Mouse (Mus musculus) adrenal gland, postnatal 10 days (tissue): ENCODE measurements around the gene Mpig6b. TPM values are rescaled to one million over a fixed set of nuclear protein-coding genes. Genes with fewer than 3 reads are reported as not detected.
A peak's percentile ranks its signal among the peaks of the same experiment; 100 is the strongest.

Experiments
- DNase-seq: peaks from one replicate; pipeline ENCODE4 v3.0.0; 2021; ENCODE audit warnings: mixed read lengths
- total RNA-seq, 2 experiments: library from RNA; stranded (reverse); gene quantifications; 2 replicates each; pipeline ENCODE4 v1.2.3; 2021

Gene Mpig6b
- total RNA-seq, 2 experiments from 2014 or later = 0.24 to 0.30 TPM

DNA sequence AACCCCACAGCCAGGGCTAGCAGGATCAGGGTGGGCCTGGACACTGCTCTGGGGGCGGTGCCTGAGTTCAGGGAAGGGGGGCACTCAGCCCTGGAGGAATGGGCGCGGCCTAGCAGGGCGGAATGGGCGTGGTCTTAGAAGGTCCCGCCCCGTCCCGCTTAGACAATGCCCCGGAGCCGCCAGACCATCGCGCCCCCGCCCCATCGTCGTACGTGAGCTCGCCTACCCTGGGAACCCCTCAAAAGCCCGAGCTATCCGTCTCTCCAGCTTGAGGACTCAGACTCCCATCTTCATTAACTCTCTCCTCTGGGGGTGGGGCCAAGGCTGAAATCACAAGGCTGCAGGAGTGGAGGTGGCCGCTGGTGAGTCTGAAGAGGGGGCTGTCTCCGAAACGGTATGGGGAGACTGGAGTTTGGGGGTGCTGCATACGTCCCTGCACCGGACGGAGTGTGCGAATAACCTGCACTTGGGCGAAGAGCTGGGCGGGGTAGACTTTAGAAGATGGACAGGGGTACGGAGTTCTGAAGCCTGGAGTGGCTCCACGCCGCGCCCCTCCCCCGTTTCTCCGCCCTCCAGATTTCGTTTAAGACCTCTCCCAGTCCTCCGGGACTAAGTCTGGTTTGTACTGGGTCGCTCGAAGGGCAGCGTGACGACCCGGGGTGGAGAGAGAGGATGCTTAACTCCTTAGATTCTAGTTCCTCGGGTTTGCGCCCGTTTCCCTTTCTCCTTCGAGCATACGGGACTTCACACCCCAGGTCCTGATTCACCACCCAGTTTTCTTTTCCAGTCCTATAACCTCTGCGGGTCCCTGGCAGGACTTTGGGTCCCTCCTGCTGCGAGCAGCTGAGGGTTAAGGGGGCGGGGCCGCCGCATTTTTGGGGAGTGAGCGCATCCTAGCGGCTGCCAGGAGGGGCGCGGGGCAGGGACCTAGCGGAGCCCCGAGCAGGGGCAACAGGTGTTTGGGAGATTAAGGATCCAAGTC lies 6.8 kb downstream of the Mpig6b start, which contains the start of gene Ddah2:
Gene Ddah2, plus strand, starts transcription at position 125 of the 982 bp plus-strand sequence.
- DNase-seq = peak; percentile 92

DNA sequence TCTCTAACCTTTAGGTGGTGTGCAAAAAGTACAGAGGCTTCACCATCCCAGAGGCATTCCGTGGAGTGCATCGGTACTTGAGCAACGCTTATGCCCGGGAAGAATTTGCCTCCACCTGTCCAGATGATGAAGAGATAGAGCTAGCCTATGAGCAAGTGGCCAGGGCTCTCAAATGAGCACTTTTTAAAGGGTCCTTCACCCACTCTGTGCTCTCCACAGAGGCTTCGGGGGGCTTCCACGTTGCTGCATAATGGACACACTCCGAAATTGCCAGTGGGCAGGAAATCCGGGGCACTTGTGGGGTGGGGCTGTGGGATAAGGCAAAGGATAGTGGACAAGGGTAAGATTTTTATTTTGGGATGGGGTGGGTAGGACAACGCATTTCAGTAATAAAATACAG lies 7.7 kb downstream of the Mpig6b start:
- no peak for DNase-seq

DNA sequence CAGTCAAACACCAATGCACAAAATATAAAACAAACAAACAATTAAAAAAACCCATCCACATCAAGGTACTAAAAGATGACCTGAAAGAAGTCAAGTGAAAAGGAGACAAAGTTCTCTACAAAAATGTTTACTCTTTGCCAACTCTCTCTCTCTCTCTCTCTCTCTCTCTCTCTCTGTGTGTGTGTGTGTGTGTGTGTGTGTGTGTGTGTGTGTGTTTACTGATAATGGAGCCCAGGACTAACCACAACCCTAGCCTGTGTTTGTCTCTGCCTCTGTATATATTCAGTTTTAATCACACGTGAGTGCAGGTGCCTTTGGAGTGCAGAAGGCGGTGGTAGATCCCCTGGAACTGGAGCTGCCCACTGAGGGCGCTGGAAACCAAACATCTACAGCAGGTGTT lies 8.9 kb downstream of the Mpig6b start:
- no peak for DNase-seq

DNA sequence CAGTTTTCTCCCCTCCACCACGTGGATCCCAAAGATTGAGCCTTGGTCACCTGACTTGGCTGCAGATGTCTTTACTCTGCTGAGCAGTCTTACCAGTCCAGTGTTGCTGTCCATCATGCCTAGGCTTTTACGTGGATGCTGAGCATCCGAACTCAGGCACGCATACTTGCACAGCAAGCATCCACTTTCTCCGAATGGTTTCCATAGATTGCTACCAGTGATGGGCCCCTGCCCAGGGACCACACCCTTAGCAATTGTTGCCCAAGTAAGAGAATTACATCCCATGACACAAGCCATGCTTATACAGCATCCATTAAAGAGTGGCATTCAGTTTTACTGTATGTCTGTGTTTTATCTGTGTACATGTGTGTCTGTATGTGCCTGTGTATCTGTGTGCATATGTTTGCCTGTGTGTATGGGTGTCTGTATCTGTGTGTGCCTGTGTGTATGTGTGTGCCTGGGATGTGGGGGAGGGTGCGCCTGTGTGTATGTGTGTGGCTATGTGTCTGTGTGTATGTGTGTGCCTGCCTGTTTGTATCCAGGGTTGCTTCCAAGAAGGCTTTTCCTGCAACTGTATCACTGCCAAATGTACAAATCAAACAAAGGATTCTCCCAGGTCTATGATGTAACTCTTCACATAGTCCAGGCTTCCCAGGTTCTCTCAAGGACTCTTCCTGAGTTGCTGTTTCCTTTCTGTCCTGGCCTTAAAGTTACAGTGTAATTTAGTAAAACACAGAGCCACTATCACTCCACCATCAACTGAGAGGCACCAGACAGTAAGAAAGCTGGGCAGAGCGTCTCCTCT lies 10.1 kb downstream of the Mpig6b start:
- DNase-seq = no peak

DNA sequence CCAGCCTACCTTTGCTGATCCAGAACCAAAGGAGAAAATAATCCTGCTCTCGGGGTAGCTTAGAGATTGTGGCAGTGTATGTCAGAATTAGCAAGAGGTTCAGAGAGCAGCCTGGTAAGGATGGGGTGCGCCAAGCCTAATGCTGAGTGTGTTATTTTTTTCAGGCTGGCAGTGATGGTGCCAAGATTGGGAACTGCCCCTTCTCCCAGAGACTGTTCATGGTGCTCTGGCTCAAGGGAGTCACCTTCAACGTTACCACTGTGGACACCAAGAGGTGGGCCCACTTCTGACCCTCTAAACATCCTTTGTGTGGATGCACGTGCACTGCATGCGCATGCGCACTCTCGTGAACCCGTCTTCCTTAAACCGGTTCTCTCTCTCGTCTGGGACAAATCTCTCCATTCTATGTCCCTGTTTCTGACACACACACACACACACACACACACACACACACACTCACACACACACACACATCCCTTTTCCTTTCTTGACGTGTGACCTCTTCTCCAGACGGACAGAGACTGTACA lies 13.6 kb downstream of the Mpig6b start:
- DNase-seq = no peak

DNA sequence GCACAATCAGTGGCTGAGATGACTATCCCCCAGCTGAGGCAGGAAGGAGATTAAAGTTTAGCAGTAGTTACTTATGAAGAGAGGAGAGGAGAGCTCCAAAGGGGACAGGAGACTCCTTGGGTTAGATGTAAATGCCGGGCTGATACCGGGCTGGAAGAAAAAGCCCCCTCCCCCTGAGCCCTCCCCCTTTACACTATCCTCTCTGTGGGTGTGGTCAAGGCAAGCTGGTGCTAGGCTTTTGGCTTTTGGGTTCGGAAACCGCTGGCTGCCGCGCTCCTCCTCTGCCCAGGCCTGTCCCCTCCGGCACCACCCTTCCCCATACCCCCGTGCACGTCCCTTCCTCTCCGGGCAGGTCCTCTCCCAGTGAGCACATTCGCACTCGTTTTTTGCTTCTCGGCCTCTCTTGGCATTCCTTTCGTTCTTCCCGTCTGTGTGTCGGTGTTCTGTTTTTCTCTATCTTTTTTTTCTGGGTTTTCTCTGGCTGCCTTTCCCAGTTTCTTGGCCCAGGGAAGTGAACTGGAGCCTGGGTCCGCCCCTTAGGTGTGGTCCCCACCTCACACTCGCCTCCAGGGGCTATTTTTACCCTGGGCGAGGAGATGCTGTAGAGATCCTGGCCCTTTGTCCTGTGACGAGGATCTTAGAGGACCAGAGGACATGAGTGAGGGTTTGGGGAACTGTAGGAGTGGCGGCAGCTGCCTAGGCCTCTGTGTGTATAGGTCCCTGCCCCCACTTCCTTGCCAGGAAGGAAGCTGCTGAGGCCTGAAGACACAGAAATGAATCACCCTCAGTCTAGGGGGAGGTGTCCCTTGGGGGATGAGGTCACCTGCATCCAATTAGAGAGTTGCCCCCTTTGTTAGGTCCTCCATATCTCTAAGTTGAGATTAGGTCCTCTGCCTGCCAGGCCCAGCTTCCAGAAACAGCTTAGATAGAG lies 14.6 kb downstream of the Mpig6b start:
- DNase-seq = peak; percentile 78

DNA sequence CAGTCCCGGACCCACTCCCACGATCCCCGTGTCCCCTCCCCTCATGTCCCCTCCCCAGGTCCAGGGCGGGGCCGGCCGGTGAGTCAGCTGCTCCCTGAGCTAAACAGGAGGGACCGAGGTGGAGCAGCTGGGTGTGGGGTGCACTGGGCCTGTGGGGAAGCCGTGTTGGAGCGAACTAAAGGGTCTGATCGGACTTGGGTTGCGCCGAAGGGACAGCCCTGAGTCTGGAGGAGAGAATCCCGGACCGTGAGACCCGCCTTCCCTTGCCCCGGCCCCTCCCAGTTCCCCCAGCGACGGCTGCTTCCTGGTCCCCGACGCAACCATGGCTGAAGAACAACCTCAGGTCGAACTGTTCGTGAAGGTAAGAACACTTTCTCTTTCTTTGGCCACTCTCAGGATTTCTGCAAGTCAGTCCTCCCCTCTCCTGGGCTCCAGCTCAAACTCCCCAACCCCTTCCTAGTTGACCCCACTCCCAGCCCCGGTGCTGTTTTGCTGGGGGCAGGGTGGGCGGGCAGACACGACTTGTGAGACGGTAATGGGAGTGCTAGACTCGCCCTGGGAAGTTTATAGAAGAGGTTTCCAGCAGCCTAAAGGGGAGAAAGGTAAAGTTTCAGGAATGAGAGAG lies 15.7 kb downstream of the Mpig6b start:
- peak; percentile 86 for DNase-seq

DNA sequence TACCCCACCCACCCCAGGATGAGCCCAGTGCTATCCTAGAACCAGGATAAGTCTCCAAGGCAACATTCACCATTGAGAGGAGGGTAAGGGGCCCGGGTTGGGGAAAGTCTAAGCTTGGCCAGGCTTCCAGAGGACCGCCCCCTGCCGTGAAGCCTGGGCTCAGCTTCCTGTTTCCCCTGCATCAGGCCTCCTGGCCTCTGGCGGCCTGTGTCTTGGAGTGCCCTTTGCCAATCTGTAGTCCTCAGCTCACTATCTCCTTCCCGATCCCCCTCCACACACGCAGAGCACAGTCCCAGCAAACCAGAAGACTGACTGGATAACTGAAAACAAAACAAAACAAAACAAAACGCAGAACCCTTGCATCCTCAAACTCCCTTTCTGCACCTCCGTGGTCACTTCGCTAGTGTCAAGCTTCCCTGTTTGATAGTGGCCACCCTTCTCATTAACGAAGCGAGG lies 16.4 kb downstream of the Mpig6b start, which contains the start of gene Clic1:
Gene Clic1, plus strand, starts transcription at position 406 of the 456 bp plus-strand sequence.
- DNase-seq = peak; percentile 69

DNA sequence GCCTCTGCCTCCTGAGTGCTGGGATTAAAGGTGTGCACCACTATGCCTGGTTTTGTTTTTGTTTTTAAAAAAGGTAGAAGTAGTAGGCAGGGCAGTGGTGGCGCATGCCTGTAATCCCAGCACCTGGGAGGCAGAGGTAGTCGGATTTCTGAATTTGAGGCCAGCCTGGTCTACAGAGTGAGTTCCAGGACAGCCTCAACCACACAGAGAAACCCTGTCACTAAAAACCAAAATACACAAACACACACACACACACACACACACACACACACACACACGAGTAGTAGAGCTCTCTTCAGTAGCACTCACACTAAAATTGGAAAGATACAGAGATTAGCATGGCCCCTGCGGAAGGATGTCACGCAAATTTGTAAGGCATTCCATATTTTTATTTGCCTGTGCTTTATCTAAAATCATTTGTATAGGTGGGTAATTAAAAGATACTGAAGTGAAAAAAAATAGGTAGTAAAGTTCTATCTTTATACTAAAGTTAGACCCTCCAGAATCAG lies 17.0 kb downstream of the Mpig6b start:
- DNase-seq = no peak

DNA sequence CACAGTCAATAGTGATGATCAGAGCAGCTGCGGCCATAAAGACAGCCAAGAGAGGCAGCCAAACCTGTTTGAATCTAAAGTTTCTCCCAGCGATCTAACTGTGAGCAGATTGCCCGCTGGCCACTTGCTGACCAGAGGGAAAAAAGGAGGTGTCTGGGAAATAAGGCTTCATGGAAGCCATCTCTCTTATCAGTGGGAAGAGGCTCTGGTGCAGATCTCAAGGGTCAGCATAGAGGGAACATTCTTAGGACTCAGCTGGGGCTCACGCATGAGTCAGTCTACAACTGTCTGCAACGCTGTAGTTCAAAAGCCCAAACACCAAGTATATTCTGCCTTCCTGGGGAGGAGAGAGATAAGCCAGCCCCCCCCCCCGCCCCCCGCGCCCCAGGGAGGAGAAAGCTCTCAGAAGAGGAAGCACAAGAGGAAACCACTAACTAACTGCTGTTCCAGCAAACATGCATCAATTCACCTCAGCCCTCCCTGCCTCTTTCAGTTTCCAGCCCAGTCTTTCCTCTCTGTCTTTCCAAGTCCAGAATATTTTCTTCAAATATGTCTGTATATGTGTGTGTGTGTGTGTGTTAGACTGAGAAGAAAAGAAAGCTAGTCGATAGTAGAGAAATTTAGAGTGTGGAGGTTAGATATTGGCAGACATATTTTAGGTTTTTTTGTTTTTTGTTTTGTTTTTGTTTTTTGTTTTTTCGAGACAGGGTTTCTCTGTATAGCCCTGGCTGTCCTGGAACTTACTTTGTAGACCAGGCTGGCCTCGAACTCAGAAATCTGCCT lies 17.6 kb downstream of the Mpig6b start:
- DNase-seq = no peak

DNA sequence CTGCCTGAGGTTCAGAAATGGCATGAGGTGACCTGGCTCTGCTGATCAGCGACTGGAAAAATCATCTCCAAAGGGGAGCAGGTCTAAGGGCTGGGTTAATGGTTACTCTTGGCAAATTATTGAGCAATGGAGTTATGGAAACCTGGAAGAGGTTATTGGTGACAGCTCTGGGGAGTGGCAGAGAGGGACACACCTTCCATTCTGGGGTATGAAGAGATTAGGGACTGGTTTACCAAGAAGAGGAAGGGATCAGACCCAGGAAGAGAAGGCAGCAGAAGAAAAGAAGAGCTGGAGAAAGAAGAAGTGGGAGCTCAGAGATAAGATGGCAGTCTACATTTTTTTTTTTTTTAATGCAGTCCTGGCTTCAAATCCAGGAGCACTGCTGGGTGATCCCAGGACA lies 18.3 kb downstream of the Mpig6b start:
- DNase-seq = no peak

DNA sequence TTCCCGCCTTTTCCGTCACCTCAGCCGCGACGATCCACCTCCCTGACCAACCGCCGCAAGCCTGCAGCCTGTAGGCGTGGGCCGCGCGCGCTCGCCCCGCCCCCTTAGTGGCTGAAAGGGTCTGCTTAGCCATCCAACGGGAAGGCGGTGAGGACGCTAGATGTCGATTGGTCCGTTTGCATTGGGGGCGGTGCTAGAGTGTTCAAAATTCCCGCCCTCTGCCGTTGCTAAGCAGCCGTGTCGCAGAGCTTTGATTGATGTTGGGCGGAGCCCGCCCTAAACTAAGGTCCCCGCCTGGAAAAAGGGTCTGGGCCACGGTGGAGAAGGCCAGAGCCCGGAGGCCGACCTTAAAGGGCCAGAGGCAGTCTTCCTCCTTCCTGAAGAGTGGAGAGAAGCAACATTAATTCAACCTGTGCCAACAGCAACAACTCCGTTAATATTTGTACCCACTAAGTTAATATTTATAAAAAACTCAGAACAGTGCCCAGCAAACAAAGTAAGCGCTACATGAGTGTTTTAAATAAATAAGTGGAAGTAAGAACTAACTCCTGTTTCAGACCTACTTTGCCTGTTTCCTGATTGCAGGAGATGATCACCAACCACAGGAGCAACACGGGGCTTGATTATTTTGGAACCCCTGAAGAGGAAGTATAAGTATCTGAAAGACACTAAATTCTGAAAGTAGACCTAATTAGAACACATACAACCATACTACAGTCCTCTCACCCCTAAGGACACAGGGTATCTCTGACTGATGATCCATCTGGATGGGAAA lies 19.1 kb downstream of the Mpig6b start, which contains the start of gene Msh5:
Gene Msh5, minus strand, starts transcription at position 65 of the 775 bp plus-strand sequence.
- peak; percentile 98 for DNase-seq

DNA sequence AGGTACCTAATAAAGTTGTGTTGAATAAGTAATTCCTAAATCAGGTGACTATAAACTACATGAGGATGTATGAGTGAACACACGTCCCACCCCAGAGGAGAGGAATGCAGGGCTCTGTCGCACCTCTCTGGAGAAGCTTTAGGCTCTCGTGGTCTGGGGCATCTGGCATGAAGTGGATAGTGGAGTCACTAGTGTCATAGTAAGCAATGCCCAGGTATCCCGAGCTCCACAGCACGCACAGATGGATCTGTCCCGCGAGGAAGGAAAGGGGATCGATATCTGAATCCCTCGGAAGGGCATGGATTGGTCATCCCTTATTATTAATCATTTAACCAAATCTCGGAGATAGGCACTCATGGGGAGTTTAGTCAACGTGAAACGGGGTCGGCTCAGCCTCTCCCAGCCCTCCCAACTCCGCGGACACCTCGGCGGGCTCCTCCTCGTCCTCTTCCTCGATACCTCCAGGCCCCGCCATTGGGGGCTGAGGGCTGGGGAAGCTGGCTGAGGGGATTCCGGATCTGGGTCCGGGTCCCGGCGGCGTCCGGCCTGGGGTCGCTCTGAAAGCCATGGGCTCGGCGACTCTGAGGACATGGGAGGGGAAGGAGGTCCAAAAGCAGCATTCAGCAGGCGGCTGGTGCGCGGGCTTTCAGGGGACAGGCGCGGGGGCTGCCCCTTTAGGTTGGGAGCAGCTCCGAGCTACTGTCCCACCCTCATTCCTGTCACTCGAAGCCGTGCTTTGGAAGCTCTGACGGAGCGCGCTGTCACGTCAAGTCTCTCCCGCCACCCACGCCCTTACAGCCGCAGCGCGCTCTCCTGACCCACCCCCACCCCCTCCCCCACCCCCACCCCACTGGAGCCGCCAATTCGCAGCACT lies 19.9 kb downstream of the Mpig6b start:
- no peak for DNase-seq

DNA sequence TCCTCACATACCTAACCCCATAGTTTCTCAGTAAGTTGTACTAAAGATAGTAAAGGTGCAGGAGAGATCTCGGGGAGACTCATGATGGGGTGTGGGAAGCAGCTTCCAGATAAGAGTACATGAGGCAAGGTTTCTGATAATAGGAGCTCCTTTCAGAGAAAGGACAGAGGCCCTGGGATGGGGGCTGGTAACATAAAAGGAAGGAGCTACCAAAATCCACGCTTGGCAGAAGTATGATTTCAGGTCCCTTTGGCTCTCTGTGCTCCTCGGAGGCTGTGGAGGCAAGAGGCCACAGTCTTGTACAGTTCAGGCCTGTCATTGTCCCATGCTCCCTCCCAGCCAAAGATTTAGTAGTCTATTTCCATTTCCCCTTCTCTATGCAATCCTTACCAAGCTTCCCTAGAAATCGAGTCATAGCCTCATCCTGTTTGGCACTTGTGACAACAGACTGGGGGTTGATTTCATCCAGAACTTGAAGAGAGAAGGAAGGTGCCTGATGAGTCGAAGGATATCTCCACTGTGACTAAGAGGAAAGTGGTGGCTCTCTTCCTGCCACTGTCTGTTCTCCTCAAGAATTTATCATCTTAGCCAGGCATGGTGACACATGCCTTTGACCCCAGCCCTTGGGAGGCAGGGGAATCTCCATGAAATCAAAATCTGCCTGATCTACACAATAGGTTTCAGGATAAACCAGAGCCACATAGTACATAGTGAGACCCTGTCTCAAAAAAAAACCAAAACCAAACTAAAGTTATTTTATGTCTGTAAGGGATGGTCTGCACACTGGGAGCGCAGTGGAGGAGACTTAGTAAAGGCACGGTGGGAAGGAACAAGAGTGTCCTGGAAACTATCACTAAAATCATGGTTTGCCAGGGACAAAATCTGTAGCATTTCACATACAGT lies 20.8 kb downstream of the Mpig6b start:
- no peak for DNase-seq

DNA sequence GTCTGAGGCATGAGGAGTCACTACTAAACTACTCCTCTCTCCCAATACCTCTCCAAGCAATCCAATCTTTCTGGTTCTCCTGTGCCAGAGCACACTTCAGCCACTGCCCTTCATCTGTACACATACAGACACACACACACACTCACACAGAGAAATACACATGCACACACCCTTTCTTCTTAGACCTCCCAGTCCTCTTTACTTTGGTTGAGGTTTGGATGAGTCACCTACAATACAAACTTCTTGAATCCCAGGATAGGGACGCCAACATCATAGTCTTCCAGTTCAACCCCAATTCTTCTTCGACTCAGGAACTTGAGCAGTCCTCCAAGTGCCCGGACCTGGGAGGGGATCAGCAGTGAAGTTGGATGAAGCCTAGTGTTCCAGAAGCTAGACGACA lies 22.2 kb downstream of the Mpig6b start:
- DNase-seq = no peak

DNA sequence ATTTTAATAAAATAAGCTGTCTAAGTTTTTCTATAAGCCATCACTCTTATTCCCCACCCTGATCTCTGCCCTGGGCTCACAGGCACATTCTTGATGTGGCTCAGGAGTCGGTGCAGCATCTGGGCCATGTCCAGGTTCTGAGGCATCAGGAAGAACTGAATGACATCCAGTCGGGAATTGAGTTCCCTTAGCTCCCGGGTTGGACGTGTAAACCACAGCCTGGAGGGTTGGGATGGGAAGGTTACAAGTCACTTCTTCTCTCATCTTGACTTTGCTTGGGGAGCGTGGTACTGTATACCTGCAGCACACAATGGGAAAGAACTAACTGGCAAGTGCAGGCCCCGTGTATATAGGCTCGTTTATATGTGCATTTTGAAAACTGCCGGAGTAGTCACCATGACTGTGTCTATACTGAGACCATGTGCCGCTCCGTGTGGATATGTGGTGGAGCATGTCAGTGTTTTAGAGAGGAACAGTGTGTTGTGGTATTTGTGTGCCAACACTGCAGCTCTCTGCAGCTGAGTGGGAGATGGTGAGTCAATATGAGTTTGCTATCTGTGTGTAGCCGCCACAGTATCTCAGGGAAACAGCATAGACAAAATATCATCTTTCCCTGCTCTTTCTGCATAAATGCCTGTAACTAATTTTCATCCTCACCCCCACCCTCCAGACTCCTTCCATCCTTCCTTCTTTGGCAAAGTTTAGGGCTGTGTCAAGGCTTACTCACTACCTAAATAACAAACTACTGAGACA lies 26.7 kb downstream of the Mpig6b start:
- no peak for DNase-seq
